Mouse (Mus musculus): Measurements from ENCODE around the gene Hacd2. TPM values are rescaled to one million over a fixed set of nuclear protein-coding genes. Genes with fewer than 3 reads are reported as not detected.

The Hacd2 gene
- total RNA-seq, 2 experiments from 2014 or later = 25.3 to 30.2 TPM

- TF ChIP-seq CTCF (IDR thresholded peaks at IDR 0.05) = no peak
- intact Hi-C loops (cut with DNase I) = no loop called here
- Histone ChIP-seq H3K4me3 (no peak overlapping the region), H3K27ac (no peak overlapping the region)
- no peak for DNase-seq (ENCODE audit: extremely low spot score in 1 of 2, low spot score in 2 of 2)
Observed at GRCm38 (mm10) chr16:35107985-35108384, 85.8 kb downstream of the Hacd2 start.

DNA sequence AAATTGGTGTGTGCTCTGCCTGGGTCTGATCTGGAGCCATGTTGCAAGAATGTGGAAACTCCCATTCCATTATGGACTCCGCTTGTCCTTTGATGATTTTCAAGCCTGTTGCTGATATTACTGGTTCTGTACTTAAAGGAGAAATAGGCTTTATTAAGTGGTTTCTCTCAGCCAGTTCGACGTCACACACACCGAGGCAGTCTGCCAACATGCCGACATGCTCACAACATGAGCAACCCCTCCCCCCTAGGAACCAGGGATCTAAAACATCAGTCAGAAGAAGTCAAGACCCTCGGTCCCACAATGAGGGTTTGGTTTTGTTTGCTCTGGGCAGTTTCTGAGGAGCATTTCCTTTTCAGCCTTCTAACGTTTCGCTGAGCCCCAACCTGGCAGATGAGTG, 86.9 kb downstream of the Hacd2 start:
- no peak overlapping the region for H3K4me3 ChIP-seq

GRCm38 (mm10) chr16:35109656-35110291, 87.5 kb downstream of the Hacd2 start:
- no peak for DNase-seq (ENCODE audit: extremely low spot score in 1 of 2, low spot score in 2 of 2)
- Histone ChIP-seq H3K4me3 (no peak overlapping the region), H3K27ac (no peak overlapping the region)
- intact Hi-C loops (cut with DNase I) = loop anchor here (1.0 to 2.0 kb wide), 2 partner anchors 45 to 161 kb away; partner anchors contain the start of gene Adcy5
- no peak for TF ChIP-seq CTCF (IDR thresholded peaks at IDR 0.05)

More for the DNA sequence above, 86.9 kb downstream of the Hacd2 start:
- no peak for TF ChIP-seq CTCF (IDR thresholded peaks at IDR 0.05)
- intact Hi-C loops (cut with DNase I) = no loop called here
- no peak for DNase-seq (ENCODE audit: extremely low spot score in 1 of 2, low spot score in 2 of 2)
- H3K27ac ChIP-seq = no peak overlapping the region

GRCm38 (mm10) chr16:35110410-35111142, 88.3 kb downstream of the Hacd2 start:
- TF ChIP-seq CTCF (IDR thresholded peaks at IDR 0.05) = peak; percentile 96
- DNase-seq (ENCODE audit: extremely low spot score in 1 of 2, low spot score in 2 of 2) = peak; percentile 87 to 92
- no peak overlapping the region for H3K4me3 ChIP-seq
- intact Hi-C loops (cut with DNase I) = loop anchor here (1.0 to 2.0 kb wide), 2 partner anchors 44 to 160 kb away; partner anchors contain the start of gene Adcy5
- no peak overlapping the region for H3K27ac ChIP-seq

- H3K4me3 ChIP-seq = no peak overlapping the region
- no peak overlapping the region for H3K27ac ChIP-seq
- DNase-seq (ENCODE audit: extremely low spot score in 1 of 2, low spot score in 2 of 2) = peak; percentile 38 to 46
- intact Hi-C loops (cut with DNase I) = loop anchor here (2.0 kb wide), 1 partner anchor 44 kb away; the partner anchor contains the start of gene Adcy5
- peak; percentile 46 for TF ChIP-seq CTCF (IDR thresholded peaks at IDR 0.05)
Observed at GRCm38 (mm10) chr16:35111143-35111620, 89.0 kb downstream of the Hacd2 start.

DNA sequence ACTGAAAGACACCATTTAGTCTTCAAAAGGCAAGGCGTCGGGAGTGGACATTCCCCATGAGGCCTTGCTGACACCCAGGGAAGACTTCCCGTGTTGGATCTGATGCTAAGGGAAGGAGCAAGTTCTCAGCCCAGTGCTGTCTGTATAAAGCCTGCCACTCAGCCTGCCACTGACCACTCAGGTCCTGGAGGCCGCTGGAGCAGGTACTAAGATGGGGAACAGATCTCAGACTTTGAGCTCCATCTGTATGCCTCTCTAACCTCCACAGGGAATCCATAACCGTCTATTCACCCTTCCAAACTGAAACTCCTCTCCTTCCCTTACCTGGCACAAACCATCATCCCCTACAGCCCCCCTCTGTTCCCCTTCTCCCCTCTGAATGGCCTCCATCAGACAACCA, 91.3 kb downstream of the Hacd2 start:
- H3K4me3 ChIP-seq = no peak overlapping the region
- no peak for DNase-seq (ENCODE audit: extremely low spot score in 1 of 2, low spot score in 2 of 2)
- no peak for TF ChIP-seq CTCF (IDR thresholded peaks at IDR 0.05)
- no peak overlapping the region for H3K27ac ChIP-seq
- intact Hi-C loops (cut with DNase I) = no loop called here

DNA sequence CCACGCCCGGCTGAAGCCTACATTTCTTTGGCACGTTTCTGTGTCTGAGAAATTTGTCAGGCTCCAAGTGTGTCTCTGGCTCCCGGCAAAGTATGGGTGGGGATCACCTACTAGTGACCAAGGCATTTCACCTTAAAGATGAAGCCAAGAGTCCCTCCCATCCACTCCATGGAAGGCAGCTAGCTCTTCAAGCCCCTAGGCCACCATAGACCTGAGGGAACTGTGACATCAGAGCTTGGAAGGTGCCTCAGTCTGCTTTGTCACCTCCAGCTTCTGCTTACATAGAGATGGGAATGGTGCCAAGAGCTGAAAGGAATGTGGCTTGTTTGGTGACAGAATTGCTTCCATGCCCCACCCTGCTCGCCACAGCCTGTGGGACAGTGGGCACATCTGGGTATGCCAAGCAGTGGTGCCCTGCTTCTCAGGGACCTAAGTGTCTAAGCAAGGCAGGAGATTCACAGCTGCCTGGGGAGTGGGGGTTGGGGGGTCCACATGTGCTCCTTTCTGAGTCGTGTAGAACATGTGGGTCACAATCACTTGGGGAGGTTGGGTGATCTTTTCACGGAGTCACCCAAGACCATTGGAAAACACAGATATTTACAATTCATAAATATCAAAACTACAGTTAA, 94.2 kb downstream of the Hacd2 start:
- no peak for DNase-seq (ENCODE audit: extremely low spot score in 1 of 2, low spot score in 2 of 2)
- Histone ChIP-seq H3K4me3 (no peak overlapping the region), H3K27ac (no peak overlapping the region)
- TF ChIP-seq CTCF (IDR thresholded peaks at IDR 0.05) = no peak
- intact Hi-C loops (cut with DNase I) = no loop called here

GRCm38 (mm10) chr16:35117436-35117835, 95.2 kb downstream of the Hacd2 start:
- H3K27ac ChIP-seq = no peak overlapping the region
- H3K4me3 ChIP-seq = no peak overlapping the region
- DNase-seq (ENCODE audit: extremely low spot score in 1 of 2, low spot score in 2 of 2) = peak in 1 of 2 experiments; percentile 32
- intact Hi-C loops (cut with DNase I) = no loop called here
- TF ChIP-seq CTCF (IDR thresholded peaks at IDR 0.05) = no peak

DNA sequence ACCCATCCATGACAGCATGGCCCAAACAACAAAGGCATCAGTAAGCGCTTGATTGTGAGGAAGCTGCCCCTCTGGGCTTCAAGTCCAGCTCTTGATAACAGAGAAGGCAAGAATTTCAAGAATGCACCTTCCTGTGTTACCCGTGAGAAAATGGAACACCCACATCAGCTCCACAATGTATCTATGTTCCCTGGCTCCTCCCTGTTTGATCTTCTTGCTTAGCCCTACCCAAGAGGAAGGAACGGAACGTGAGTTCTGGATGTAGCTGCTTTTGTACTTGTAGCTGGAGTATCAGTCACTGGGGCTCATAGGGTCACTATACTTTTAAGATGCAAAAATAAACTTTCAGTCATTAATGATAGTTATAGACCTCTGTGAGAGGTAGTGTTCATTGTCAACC, 98.4 kb downstream of the Hacd2 start:
- TF ChIP-seq CTCF (IDR thresholded peaks at IDR 0.05) = no peak
- intact Hi-C loops (cut with DNase I) = no loop called here
- no peak for DNase-seq (ENCODE audit: extremely low spot score in 1 of 2, low spot score in 2 of 2)
- Histone ChIP-seq H3K27ac (no peak overlapping the region), H3K4me3 (no peak overlapping the region)

- TF ChIP-seq CTCF (IDR thresholded peaks at IDR 0.05) = no peak
- intact Hi-C loops (cut with DNase I) = no loop called here
- Histone ChIP-seq H3K27ac (no peak overlapping the region), H3K4me3 (no peak overlapping the region)
- DNase-seq (ENCODE audit: extremely low spot score in 1 of 2, low spot score in 2 of 2) = no peak
Observed at GRCm38 (mm10) chr16:35127270-35127669, 105.0 kb downstream of the Hacd2 start.

DNA sequence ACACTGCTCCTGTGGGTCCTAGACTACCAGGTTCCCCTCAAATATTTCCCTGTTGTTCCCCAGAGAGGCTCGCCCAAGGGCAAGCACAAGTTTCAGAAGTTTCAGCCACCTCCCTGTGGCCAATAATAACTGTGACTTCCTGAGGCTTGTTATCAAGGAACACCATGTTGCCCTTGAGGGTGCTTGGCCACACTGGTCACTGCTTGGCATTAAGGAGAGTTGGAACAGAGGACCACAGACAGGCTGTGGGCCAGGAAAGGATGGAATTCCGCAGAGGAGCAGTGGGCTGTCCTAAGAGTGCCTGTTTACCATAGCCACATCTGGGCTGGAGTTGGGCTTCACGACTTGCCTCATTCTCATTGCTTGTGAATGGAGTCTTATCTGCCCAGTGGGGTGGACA, 107.9 kb downstream of the Hacd2 start:
- intact Hi-C loops (cut with DNase I) = no loop called here
- Histone ChIP-seq H3K4me3 (no peak overlapping the region), H3K27ac (no peak overlapping the region)
- no peak for DNase-seq (ENCODE audit: extremely low spot score in 1 of 2, low spot score in 2 of 2)
- TF ChIP-seq CTCF (IDR thresholded peaks at IDR 0.05) = no peak

- DNase-seq (ENCODE audit: extremely low spot score in 1 of 2, low spot score in 2 of 2) = no peak
- H3K4me3 ChIP-seq = no peak overlapping the region
- H3K27ac ChIP-seq = no peak overlapping the region
- no peak for TF ChIP-seq CTCF (IDR thresholded peaks at IDR 0.05)
- intact Hi-C loops (cut with DNase I) = no loop called here
Observed at GRCm38 (mm10) chr16:35139416-35139815, 117.2 kb downstream of the Hacd2 start.
